Mouse (Mus musculus) cortical plate, adult 2 months (tissue): ENCODE data around the gene Samd5.

Experiments
- CTCF ChIP-seq: fragments of 200-500 bp; IDR thresholded peaks from 2 replicates; pipeline ENCODE4 v1.5.1; 2011; ENCODE audit warnings: mild to moderate bottlenecking, control low read depth, low read length; ENCODE audit not compliant: insufficient read depth; ENCODE audit errors: extremely low read depth
- POLR2A ChIP-seq: fragments of 200-500 bp; IDR thresholded peaks from 2 replicates; pipeline ENCODE4 v1.6.1; 2011; ENCODE audit warnings: mild to moderate bottlenecking, low read length, control low read depth; ENCODE audit not compliant: insufficient read depth; ENCODE audit errors: extremely low read depth

DNA sequence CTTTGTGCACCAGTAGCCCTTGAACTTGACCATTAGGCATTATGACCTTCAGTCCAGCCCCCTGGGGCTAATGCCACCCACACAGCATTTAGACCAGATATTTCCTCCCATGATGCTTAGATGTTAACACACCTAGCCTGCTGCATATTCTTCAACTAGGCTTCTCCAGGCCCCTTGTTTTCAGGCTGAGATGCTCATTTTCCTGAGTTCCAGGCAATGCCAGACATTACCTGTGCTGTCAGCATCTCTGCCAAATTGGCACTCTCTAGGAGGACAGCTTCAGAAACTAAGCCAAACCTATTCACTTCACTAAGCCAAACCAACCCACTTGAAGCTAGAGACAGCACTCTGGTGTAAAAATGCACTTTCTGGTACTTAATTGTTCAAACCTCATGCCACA lies 1.7 kb downstream of the Samd5 start:
- TF ChIP-seq POLR2A (no peak), CTCF (no peak)
